8 mouse cellular contexts compared by ENCODE assay signal in genomic region chr19:41847992-41848851, GRCm38 (mm10). TPM values are rescaled to one million over a fixed set of nuclear protein-coding genes. Genes with fewer than 3 reads are reported as not detected.
DNase-seq lines count a peak whose midpoint lies in the region; ATAC-seq and TF ChIP-seq lines count a peak whose summit lies in the region.

Gene Frat2 (minus strand): TSS chr19:41848132.

- peak; percentile 47; the same call in 1 of the 2 replicates for TF ChIP-seq POLR2A in bone marrow, adult 2 months (IDR thresholded peaks at IDR 0.05; ENCODE audit: borderline replicate concordance, control insufficient read depth, low read depth, low read length)

- H3K27me3 ChIP-seq in embryonic facial prominence, embryonic 15.5 days: 0 out of 2 replicates have a peak, but pooled peaks cover 5% of the 10 kb centered on the region
- no peaks in the 10 kb centered on the region for H3K27me3 ChIP-seq in heart, embryonic 10.5 days (ENCODE audit: insufficient read depth, poor library complexity, severe bottlenecking)
- peaks cover 6% of the 10 kb centered on the region for H3K27me3 ChIP-seq in kidney, embryonic 15.5 days

- peak within 1 kb of the TSS; percentile 98 for H3K4me2 ChIP-seq in embryonic facial prominence, embryonic 15.5 days (replicated peaks)
- peak within 1 kb of the TSS; percentile 98 for H3K4me2 ChIP-seq in kidney, embryonic 15.5 days

- DNase-seq in 416B (ENCODE audit: low read depth) (peak; percentile 96), liver (peak; percentile 93)
- DNase-seq in heart, embryonic 10.5 days (ENCODE audit: low spot score): peak; percentile 96
- DNase-seq in spleen, postnatal 4 days (ENCODE audit: low spot score in 2 of 2): peak; percentile 86 to 93

- ATAC-seq in embryonic facial prominence, embryonic 15.5 days (ENCODE audit: insufficient number of reproducible peaks, low FRiP score, low TSS enrichment, low read depth): peak; percentile 97
- ATAC-seq in kidney, embryonic 15.5 days (replicated peaks; ENCODE audit: low FRiP score): peak; percentile 96
- peak; percentile 90 for ATAC-seq in monocyte, adult 5-6 weeks (replicated peaks; ENCODE audit: insufficient number of reproducible peaks, low FRiP score, low TSS enrichment, poor library complexity, severe bottlenecking)

- peak within 1 kb of the TSS; percentile 98 for H3K27ac ChIP-seq in bone marrow, adult 2 months (ENCODE audit: control insufficient read depth, insufficient read depth, low read depth, low read length, poor library complexity)
- H3K27ac ChIP-seq in embryonic facial prominence, embryonic 15.5 days (replicated peaks): peak within 1 kb of the TSS; percentile 94
- H3K27ac ChIP-seq in heart, embryonic 10.5 days: peak within 1 kb of the TSS; percentile 96
- H3K27ac ChIP-seq in kidney, embryonic 15.5 days: peak within 1 kb of the TSS; percentile 95

- H3K36me3 ChIP-seq in embryonic facial prominence, embryonic 15.5 days: no peaks in the 10 kb centered on the region
- H3K36me3 ChIP-seq in heart, embryonic 10.5 days: no peaks in the 10 kb centered on the region
- H3K36me3 ChIP-seq in kidney, embryonic 15.5 days: no peaks in the 10 kb centered on the region

- under 1% methylated on average over 72 of the region's 72 CpGs for WGBS in bone marrow, adult 2 months
- WGBS in embryonic facial prominence, embryonic 15.5 days: under 1% methylated on average over 72 of the region's 72 CpGs
- WGBS in heart, embryonic 10.5 days: under 1% methylated on average over 72 of the region's 72 CpGs
- WGBS in kidney, embryonic 15.5 days: under 1% methylated on average over 70 of the region's 72 CpGs

- no peaks in the 10 kb centered on the region; the same call in 1 of the 2 replicates for H3K4me1 ChIP-seq in bone marrow, adult 2 months (ENCODE audit: control insufficient read depth, insufficient read depth, low read length)
- H3K4me1 ChIP-seq in embryonic facial prominence, embryonic 15.5 days: peaks cover 29% of the 10 kb centered on the region
- peaks cover 20% of the 10 kb centered on the region for H3K4me1 ChIP-seq in heart, embryonic 10.5 days
- H3K4me1 ChIP-seq in kidney, embryonic 15.5 days: peaks cover 38% of the 10 kb centered on the region

- H3K4me3 ChIP-seq in bone marrow, adult 2 months (replicated peaks; ENCODE audit: control insufficient read depth, low read depth, low read length): peak within 1 kb of the TSS; percentile 81
- H3K4me3 ChIP-seq in embryonic facial prominence, embryonic 15.5 days (replicated peaks): peak within 1 kb of the TSS; percentile 72
- H3K4me3 ChIP-seq in heart, embryonic 10.5 days: peak within 1 kb of the TSS; percentile 88
- peak within 1 kb of the TSS; percentile 80 for H3K4me3 ChIP-seq in kidney, embryonic 15.5 days (replicated peaks)

- TF ChIP-seq CTCF in bone marrow, adult 2 months (IDR thresholded peaks at IDR 0.05; ENCODE audit: control insufficient read depth, insufficient read depth, low read length): no peak

- H3K9me3 ChIP-seq in embryonic facial prominence, embryonic 15.5 days (replicated peaks): no peaks in the 10 kb centered on the region
- no peaks in the 10 kb centered on the region for H3K9me3 ChIP-seq in heart, embryonic 10.5 days
- H3K9me3 ChIP-seq in kidney, embryonic 15.5 days (replicated peaks): no peaks in the 10 kb centered on the region

- peak within 1 kb of the TSS; percentile 50 for H3K9ac ChIP-seq in embryonic facial prominence, embryonic 15.5 days
- peak within 1 kb of the TSS; percentile 70 for H3K9ac ChIP-seq in kidney, embryonic 15.5 days

RNA-seq across cellular contexts. Expression of gene Frat2, which starts in this region (rescaled TPM):
- polyA plus RNA-seq in bone marrow, adult 2 months (2011; ENCODE audit: insufficient read depth, insufficient read length, low replicate concordance, missing spikeins): 4.5 and 9.7 TPM in 2 replicates
- 5.6 and 7.1 TPM in 2 replicates for polyA plus RNA-seq in embryonic facial prominence, embryonic 15.5 days (2015; fragmentation: Nextera tagmentation; extraction: Ambion mirVana)
- 1.6 and 4.0 TPM in 2 replicates for polyA plus RNA-seq in heart, embryonic 10.5 days (2016; fragmentation: Nextera tagmentation; extraction: Ambion mirVana)
- polyA plus RNA-seq in kidney, embryonic 15.5 days (2015; fragmentation: Nextera tagmentation; extraction: Ambion mirVana): 4.8 and 5.9 TPM in 2 replicates
- 14.4 to 39.3 TPM (median 21.5 TPM) in 3 replicates for total RNA-seq in monocyte, adult 5-6 weeks (2017)

Comparison
In these comparisons a context has a peak if more than half of its experiments do, and no peak if none do; other contexts are left out.
1. Peak in every context shown above with its lines: DNase-seq, ATAC-seq, H3K4me3 ChIP-seq and H3K27ac ChIP-seq.